Mouse (Mus musculus): ENCODE measurements around the gene Unc5c. TPM values are rescaled to one million over a fixed set of nuclear protein-coding genes. Genes with fewer than 3 reads are reported as not detected.

Unc5c gene
- total and polyA plus RNA-seq, 2 experiments from 2014 or later, result 29.2 to 106 TPM

- 89% methylated on average over 1 of the region's 1 CpGs for WGBS
- Histone ChIP-seq H3K27ac (no peak overlapping the region), H3K4me3 (ENCODE audit: low read length) (no peak overlapping the region), H3K36me3 (ENCODE audit: insufficient read depth, low read length) (no peaks in the 10 kb centered on the region), H3K9ac (replicated peaks; ENCODE audit: low read length) (no peak overlapping the region), H3K9me3 (ENCODE audit: low read length) (no peaks in the 10 kb centered on the region), H3K27me3 (ENCODE audit: insufficient read depth, low read length) (no peaks in the 10 kb centered on the region), H3K4me2 (ENCODE audit: low read depth, low read length) (no peak overlapping the region), H3K4me1 (ENCODE audit: insufficient read depth, low read length) (0 out of 2 replicates have a peak, but pooled peaks cover 2% of the 10 kb centered on the region)
- no peak for TF ChIP-seq CTCF (IDR thresholded peaks at IDR 0.05; ENCODE audit: low read depth)
- ATAC-seq (no peak), DNase-seq (ENCODE audit: low spot score) (no peak)
These were observed 225.7 kb downstream of the Unc5c start for GRCm38 (mm10) chr3:141690676-141691075.

GRCm38 (mm10) chr3:141691418-141691817, 226.4 kb downstream of the Unc5c start:
- Histone ChIP-seq H3K27me3 (ENCODE audit: insufficient read depth, low read length) (no peaks in the 10 kb centered on the region), H3K9me3 (ENCODE audit: low read length) (no peaks in the 10 kb centered on the region), H3K36me3 (ENCODE audit: insufficient read depth, low read length) (no peaks in the 10 kb centered on the region), H3K27ac (peak overlapping the region; percentile 54; the same call in 1 of the 2 replicates), H3K9ac (replicated peaks; ENCODE audit: low read length) (no peak overlapping the region), H3K4me1 (ENCODE audit: insufficient read depth, low read length) (0 out of 2 replicates have a peak, but pooled peaks cover 2% of the 10 kb centered on the region), H3K4me3 (ENCODE audit: low read length) (no peak overlapping the region), H3K4me2 (ENCODE audit: low read depth, low read length) (no peak overlapping the region)
- TF ChIP-seq CTCF (IDR thresholded peaks at IDR 0.05; ENCODE audit: low read depth), result no peak
- DNase-seq (ENCODE audit: low spot score) (no peak), ATAC-seq (peak; percentile 66; the same call in 1 of the 2 replicates)
- WGBS, result 45% methylated on average over 3 of the region's 3 CpGs

GRCm38 (mm10) chr3:141691846-141692245, 226.8 kb downstream of the Unc5c start:
- H3K9ac ChIP-seq (replicated peaks; ENCODE audit: low read length), result no peak overlapping the region
- H3K4me1 ChIP-seq (ENCODE audit: insufficient read depth, low read length), result 0 out of 2 replicates have a peak, but pooled peaks cover 2% of the 10 kb centered on the region
- H3K9me3 ChIP-seq (ENCODE audit: low read length), result no peaks in the 10 kb centered on the region
- peak overlapping the region; percentile 54; the same call in 1 of the 2 replicates for H3K27ac ChIP-seq
- ATAC-seq (peak; percentile 70), DNase-seq (ENCODE audit: low spot score) (peak; percentile 58)
- no peak overlapping the region for H3K4me2 ChIP-seq (ENCODE audit: low read depth, low read length)
- no peak for TF ChIP-seq CTCF (IDR thresholded peaks at IDR 0.05; ENCODE audit: low read depth)
- 18% methylated on average over 3 of the region's 3 CpGs for WGBS
- no peaks in the 10 kb centered on the region for H3K27me3 ChIP-seq (ENCODE audit: insufficient read depth, low read length)
- no peaks in the 10 kb centered on the region for H3K36me3 ChIP-seq (ENCODE audit: insufficient read depth, low read length)
- H3K4me3 ChIP-seq (ENCODE audit: low read length), result no peak overlapping the region

- no peak for TF ChIP-seq CTCF (IDR thresholded peaks at IDR 0.05; ENCODE audit: low read depth)
- Histone ChIP-seq H3K4me2 (ENCODE audit: low read depth, low read length) (no peak overlapping the region), H3K9ac (replicated peaks; ENCODE audit: low read length) (no peak overlapping the region), H3K36me3 (ENCODE audit: insufficient read depth, low read length) (no peaks in the 10 kb centered on the region), H3K4me1 (ENCODE audit: insufficient read depth, low read length) (no peaks in the 10 kb centered on the region), H3K4me3 (ENCODE audit: low read length) (no peak overlapping the region), H3K9me3 (ENCODE audit: low read length) (no peaks in the 10 kb centered on the region), H3K27ac (no peak overlapping the region), H3K27me3 (ENCODE audit: insufficient read depth, low read length) (no peaks in the 10 kb centered on the region)
- DNase-seq (ENCODE audit: low spot score) (no peak), ATAC-seq (no peak)
These were observed 234.2 kb downstream of the Unc5c start for GRCm38 (mm10) chr3:141699177-141699576.

- Histone ChIP-seq H3K9ac (replicated peaks; ENCODE audit: low read length) (no peak overlapping the region), H3K4me1 (ENCODE audit: insufficient read depth, low read length) (no peaks in the 10 kb centered on the region), H3K27ac (no peak overlapping the region), H3K27me3 (ENCODE audit: insufficient read depth, low read length) (no peaks in the 10 kb centered on the region), H3K9me3 (ENCODE audit: low read length) (no peaks in the 10 kb centered on the region), H3K4me2 (ENCODE audit: low read depth, low read length) (no peak overlapping the region), H3K36me3 (ENCODE audit: insufficient read depth, low read length) (no peaks in the 10 kb centered on the region), H3K4me3 (ENCODE audit: low read length) (no peak overlapping the region)
- WGBS, result 72% methylated on average over 3 of the region's 3 CpGs
- no peak for ATAC-seq
- DNase-seq (ENCODE audit: low spot score), result no peak
- TF ChIP-seq CTCF (IDR thresholded peaks at IDR 0.05; ENCODE audit: low read depth), result no peak
These were observed 236.4 kb downstream of the Unc5c start for GRCm38 (mm10) chr3:141701381-141701909.

- Histone ChIP-seq H3K36me3 (ENCODE audit: insufficient read depth, low read length) (no peaks in the 10 kb centered on the region), H3K9ac (replicated peaks; ENCODE audit: low read length) (no peak overlapping the region), H3K27ac (no peak overlapping the region), H3K4me1 (ENCODE audit: insufficient read depth, low read length) (no peaks in the 10 kb centered on the region), H3K4me2 (ENCODE audit: low read depth, low read length) (no peak overlapping the region), H3K9me3 (ENCODE audit: low read length) (no peaks in the 10 kb centered on the region), H3K27me3 (ENCODE audit: insufficient read depth, low read length) (no peaks in the 10 kb centered on the region), H3K4me3 (ENCODE audit: low read length) (no peak overlapping the region)
- no peak for TF ChIP-seq CTCF (IDR thresholded peaks at IDR 0.05; ENCODE audit: low read depth)
- no peak for ATAC-seq
- WGBS, result 65% methylated on average over 4 of the region's 4 CpGs
- DNase-seq (ENCODE audit: low spot score), result no peak
These were observed 246.6 kb downstream of the Unc5c start for GRCm38 (mm10) chr3:141711601-141712000.

GRCm38 (mm10) chr3:141716371-141716770, 251.4 kb downstream of the Unc5c start:
- no peak for ATAC-seq

More at GRCm38 (mm10) chr3:141716371-141716770, 251.4 kb downstream of the Unc5c start:
- Histone ChIP-seq H3K4me3 (ENCODE audit: low read length) (no peak overlapping the region), H3K4me2 (ENCODE audit: low read depth, low read length) (no peak overlapping the region), H3K27ac (no peak overlapping the region), H3K36me3 (ENCODE audit: insufficient read depth, low read length) (no peaks in the 10 kb centered on the region), H3K27me3 (ENCODE audit: insufficient read depth, low read length) (no peaks in the 10 kb centered on the region), H3K9ac (replicated peaks; ENCODE audit: low read length) (no peak overlapping the region), H3K9me3 (ENCODE audit: low read length) (no peaks in the 10 kb centered on the region), H3K4me1 (ENCODE audit: insufficient read depth, low read length) (no peaks in the 10 kb centered on the region)
- WGBS, result 48% methylated on average over 4 of the region's 4 CpGs
- TF ChIP-seq CTCF (IDR thresholded peaks at IDR 0.05; ENCODE audit: low read depth), result no peak
- DNase-seq (ENCODE audit: low spot score), result no peak
